Mouse (Mus musculus) NIH3T3 (cell line): ENCODE data around the gene Npdc1.

Experiments
- DNase-seq: peaks from one replicate; pipeline ENCODE4 v3.0.0-alpha.2; 2012; ENCODE audit warnings: low read depth

Gene Npdc1

DNA sequence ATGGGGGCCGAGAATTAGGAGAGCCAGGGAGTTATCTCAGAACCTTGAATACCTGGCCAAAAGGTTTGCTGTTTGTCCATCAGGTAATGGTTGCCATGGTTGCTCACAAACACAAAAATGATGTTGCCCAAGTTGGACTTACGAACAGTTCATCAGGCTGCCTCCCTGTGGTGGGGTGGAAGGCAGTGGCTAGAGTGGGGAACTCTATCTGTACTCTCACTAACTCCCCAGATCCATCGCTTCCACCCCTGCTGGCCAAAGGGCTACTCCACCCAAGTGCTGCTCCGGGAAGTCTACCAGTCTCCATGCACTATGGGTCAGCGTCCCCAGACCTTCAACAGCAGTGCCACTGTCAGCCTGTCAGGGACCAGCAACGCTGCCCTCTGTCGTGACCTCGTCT is at the start of gene Npdc1:
Gene Npdc1 (plus strand): TSS at position 301 of the 400 bp plus-strand sequence.
- no peak for DNase-seq

DNA sequence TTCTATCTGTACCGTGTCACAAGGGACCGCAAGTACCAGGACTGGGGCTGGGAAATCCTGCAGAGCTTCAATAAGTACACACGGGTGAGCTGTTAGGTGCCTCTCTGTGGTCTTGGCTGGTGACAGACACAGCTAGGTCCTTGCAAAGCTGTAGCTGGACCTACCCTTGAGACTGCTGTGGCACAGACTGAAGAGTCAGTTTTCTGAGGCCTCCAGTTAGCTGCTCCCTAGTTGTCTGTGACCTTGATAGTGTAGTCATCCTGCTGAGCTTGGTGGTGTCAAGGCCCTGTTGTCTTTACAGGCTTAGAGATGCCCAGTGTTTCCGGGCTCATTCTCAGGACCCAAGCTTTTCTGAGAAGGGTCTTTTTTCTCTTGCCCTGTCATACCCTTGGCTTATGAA is 49.7 kb upstream of the Npdc1 start:
- no peak for DNase-seq

GRCm38 (mm10) chr2:25350701-25351100 is 48.5 kb upstream of the Npdc1 start:
- DNase-seq, result no peak

GRCm38 (mm10) chr2:25354211-25354610 is 44.9 kb upstream of the Npdc1 start:
- DNase-seq, result no peak

DNA sequence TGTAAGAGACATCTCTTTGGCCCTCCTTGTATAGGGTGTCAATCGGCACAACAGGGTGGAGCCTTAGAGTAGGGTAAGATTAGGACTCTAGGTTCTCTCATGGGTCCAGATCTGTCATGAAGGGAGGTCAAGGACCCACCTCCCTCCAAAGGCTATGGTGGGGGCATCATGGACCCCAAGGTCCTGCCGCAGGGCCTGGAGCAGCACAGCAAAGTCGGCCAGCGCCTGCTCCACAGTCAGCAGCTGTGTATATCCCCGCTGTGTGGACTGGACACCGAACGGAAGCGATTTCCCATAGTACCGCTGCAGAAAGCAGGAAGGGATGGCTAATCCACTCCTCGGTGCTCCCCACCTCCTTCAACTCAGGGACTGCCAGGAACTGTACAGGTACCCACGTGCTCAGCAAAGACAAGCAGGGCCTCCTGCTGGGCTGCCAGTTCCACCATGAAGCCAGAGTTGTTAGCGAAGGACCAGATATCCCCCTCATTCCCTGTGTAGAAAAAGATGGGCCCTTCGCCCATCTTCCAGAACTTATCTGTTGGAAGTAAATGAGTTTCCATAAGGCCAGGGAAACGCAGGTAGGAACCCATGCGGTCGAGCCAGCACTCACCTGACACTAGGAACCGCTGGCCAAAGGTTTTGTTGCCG is 43.6 kb upstream of the Npdc1 start:
- no peak for DNase-seq

GRCm38 (mm10) chr2:25356208-25357079 is 42.7 kb upstream of the Npdc1 start, which contains the start of gene Dpp7:
Gene Dpp7, minus strand, starts transcription at chr2:25356359.
- peak; percentile 95 for DNase-seq

- no peak for DNase-seq
Measured at GRCm38 (mm10) chr2:25359848-25360247, 39.3 kb upstream of the Npdc1 start.

- peak; percentile 62 for DNase-seq
Measured at GRCm38 (mm10) chr2:25363478-25364178, 35.5 kb upstream of the Npdc1 start.

- DNase-seq, result no peak
Measured at GRCm38 (mm10) chr2:25364313-25364712, 34.8 kb upstream of the Npdc1 start.

DNA sequence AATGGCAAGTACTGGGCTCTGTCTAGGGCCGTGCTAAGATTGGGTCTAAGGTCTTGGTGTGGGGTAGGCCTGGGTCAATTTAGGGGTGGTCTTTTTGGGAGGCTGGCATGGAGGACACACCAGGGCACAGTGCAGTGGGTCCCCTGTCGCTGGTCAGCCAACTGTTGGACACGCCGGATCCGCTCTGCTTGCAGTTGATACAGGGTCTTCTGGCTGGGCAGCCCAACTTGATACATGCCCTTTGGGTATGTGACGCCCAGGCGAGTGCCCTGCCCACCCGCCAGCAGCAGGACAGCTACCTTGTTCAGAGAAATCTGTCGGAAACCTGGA is 34.4 kb upstream of the Npdc1 start:
- DNase-seq, result no peak

DNA sequence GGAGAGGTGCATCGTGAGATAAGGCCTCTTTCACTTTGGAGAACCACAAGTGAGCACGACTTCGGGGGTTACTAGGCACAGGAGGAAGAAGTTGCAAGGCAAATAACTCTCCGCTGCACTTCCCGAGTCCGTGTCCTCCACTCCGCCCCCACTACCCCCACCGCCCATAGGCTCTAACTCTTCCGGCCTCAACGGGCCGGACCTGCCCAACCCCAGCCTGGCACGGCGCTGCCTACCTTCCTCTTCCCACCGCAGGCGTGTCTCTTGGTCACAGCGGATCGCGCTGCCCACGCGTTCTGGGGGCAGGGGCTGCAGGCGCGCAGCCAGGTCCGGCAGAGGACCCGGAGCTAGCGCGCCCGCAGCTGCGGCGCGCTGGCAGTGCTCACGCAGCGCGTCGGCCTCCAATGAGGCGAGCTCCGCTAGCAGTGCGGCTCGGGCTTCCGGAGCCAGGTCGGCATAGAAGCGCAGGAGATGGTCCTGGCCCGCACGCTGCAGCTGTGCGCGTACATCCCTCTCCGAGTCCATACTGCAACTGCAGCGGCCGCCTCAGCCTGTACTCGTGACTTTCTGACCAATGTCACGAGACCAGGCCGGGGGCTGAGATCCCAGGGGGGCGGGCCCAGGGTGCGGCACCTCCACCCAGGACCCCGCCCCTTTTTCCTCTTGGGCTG is 33.9 kb upstream of the Npdc1 start, which contains the start of gene Uap1l1:
Gene Uap1l1 (minus strand): TSS at position 592 of the 671 bp plus-strand sequence.
- peak; percentile 97 for DNase-seq

GRCm38 (mm10) chr2:25369996-25370395 is 29.2 kb upstream of the Npdc1 start:
- DNase-seq, result no peak

DNA sequence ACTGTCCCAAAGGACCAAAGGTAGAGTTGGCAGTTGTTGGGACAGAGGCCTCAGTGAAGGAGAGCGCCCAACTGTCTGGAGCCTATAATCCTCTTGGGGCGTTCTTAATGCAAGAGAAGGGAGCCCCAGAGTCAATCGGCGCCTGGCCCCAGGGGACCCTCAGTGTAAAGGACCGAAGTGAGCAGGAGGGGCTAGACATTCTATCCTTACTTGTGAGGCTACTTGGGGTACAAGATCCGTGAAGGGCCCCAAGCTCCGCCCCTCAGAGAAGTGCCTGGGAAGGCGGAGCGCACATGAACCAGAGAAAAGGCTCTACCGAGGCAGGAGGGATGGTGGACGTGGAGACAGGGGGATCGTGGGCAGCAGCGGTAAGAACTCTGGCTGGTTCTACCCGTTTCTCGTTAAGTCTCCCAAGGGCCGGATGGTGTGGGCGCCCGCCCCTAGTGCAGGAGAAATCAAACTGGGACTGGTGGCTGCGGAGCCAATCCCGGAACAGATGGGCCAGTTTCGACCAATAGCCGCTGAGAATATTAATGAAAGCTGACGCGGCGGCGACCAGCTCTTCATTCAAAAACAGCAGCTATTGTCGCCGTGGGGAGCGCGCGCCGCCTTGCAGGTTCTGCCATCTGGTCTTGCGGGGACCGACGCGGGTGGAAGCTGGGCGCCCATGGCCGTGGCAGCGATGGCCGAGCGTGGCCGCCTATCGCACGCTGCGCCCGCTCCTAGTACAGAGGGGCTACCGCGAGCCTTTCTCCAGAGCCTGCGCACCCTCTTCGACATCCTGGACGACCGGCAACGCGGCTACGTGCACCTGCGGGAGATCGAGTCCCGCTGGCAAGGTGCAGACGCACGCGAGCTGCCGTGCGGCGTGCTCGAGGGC is 27.1 kb upstream of the Npdc1 start, which contains the start of gene Sapcd2:
Gene Sapcd2 (plus strand): TSS at position 558 of the 880 bp plus-strand sequence.
- DNase-seq, result peak; percentile 91

DNA sequence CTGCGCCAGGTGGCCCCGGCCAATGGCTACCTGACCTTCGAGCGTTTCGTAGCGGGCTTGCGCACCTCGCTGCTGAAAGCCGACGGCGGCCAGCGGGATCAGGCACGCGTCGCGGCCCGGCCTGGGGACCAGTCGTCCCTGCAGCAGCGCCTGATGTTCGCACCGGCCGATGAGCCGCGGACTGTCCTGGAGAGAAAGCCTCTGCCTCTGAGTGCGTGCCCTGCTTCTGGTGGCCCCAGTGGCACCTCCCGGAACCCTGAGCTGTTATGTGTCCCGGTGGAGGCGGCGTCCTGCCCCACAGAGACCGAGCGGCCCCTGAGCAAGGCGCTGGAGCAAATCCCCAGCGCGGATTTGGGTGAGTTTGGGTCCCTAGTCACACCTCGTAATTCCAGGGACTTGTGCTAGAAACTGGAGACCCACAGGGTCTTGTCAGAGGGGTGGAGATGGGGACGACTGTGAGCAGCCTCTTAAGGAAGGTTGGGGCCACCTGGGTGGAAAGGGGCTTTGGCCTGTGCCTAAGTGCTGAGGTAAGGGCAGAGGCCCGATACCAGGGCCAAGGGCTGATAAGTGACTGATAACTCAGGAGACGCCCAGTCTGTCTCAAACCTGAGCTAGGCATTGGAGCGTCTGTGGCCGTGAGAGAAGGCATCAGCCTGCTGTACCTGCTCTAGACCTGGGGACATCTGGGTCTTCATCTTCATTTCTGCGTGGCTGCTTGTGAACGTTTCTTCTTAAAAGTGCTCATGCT is 26.3 kb upstream of the Npdc1 start:
- no peak for DNase-seq

DNA sequence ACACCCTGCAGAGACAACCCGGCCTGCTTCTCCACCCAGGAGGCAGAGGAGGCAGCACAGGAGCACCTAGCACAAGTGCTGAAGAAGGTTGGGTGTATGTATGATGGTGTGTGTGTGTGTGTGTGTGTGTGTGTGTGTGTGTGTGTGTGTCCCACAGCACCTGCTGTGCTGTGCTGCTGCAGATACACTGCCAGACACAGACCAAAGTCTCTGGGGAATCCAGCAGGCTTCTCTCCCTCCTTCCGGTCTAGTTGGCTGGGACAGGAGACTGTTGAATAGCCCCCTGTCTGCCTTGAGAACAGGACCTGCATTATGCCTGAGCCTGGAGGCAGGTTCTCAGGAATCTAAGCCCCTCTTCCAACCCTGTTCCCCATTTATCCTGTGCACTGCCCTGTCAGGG is 25.7 kb upstream of the Npdc1 start:
- no peak for DNase-seq

GRCm38 (mm10) chr2:25376589-25376988 is 22.6 kb upstream of the Npdc1 start:
- DNase-seq, result peak; percentile 83

- DNase-seq, result no peak
Measured at GRCm38 (mm10) chr2:25384492-25384891, 14.7 kb upstream of the Npdc1 start.

- DNase-seq, result peak; percentile 50
Measured at GRCm38 (mm10) chr2:25391266-25391665, 7.9 kb upstream of the Npdc1 start.

DNA sequence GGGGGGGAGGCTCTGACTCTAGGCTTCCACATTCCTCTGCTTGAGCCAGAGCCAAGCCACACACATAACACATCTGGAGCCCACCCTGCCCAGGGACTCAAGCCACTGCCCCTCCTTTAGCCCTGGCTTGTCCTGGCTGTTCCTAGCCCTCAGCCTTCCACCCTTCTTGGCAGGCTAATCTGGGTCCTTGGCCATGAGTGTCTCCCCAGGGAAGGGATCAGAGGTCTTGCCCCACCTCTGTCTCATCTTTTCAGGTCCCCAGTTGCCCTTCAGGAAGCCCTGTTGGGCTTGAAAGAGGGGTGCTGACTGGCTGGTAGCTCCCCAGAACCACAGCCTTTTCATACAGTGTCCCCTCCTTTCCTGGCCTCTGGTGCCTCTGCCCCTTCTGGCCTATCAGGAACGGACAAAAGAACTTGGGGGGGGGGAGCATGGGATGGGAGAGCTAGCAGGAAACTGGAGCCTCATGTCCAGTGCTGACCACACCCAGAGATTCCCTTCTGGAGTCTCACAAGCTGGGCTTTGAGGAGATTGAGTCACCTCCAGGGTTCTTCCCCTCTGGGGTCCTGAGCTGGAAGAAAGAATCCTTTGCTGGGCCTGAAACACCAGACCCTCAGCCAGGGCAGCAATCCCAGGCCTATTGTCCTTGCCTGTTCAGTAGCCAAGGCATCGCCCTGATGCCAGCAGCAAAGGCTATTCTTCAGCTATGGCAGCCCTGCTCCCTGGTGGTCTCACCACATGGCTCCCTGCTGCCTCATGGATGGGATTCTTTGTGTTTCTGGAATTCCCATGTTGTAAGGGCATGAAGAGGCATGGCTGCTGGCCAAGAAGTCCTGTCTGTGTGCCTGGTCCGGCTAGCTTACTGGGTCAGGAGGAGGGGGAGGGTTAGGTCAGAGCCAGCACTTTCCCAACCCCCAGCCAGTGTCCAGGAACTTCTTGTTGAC is 4.6 kb upstream of the Npdc1 start:
- DNase-seq, result peak; percentile 71
